Mouse (Mus musculus) liver, embryonic 12.5 days (tissue): ENCODE measurements around the gene Dennd1c. TPM values are rescaled to one million over a fixed set of nuclear protein-coding genes. Genes with fewer than 3 reads are reported as not detected.

Experiments used
- ATAC-seq: fragments of 200-750 bp; cut with Nextera tagmentation; 2 replicates; pipeline ENCODE4 v1.8.0; 2017; ENCODE audit warnings: moderate number of reproducible peaks, mild to moderate bottlenecking, moderate library complexity
- H3K27ac ChIP-seq: fragments of 300-500 bp; sonication (generic); 2 replicates; pipeline ENCODE4 v1.5.1; 2016; ENCODE audit warnings: mild to moderate bottlenecking
- H3K27me3 ChIP-seq: fragments of 300-500 bp; sonication (generic); replicated peaks from 2 replicates; pipeline ENCODE4 v1.6.1; 2016; ENCODE audit warnings: mild to moderate bottlenecking, moderate library complexity
- H3K36me3 ChIP-seq: fragments of 300-500 bp; sonication (generic); 2 replicates; pipeline ENCODE4 v1.6.1; 2016; ENCODE audit warnings: mild to moderate bottlenecking, moderate library complexity
- H3K4me1 ChIP-seq: fragments of 300-500 bp; sonication (generic); 2 replicates; pipeline ENCODE4 v1.6.1; 2016
- H3K4me2 ChIP-seq: fragments of 300-500 bp; sonication (generic); 2 replicates; pipeline ENCODE4 v1.6.1; 2016; ENCODE audit warnings: mild to moderate bottlenecking, moderate library complexity
- H3K4me3 ChIP-seq: fragments of 300-500 bp; sonication (generic); 2 replicates; pipeline ENCODE4 v1.5.1; 2016; ENCODE audit warnings: mild to moderate bottlenecking, moderate library complexity
- H3K9ac ChIP-seq: fragments of 300-500 bp; sonication (generic); 2 replicates; pipeline ENCODE4 v1.6.1; 2016; ENCODE audit warnings: mild to moderate bottlenecking, moderate library complexity
- H3K9me3 ChIP-seq: fragments of 300-500 bp; sonication (generic); replicated peaks from 2 replicates; pipeline ENCODE4 v1.6.1; 2016; ENCODE audit warnings: mild to moderate bottlenecking, moderate library complexity
- WGBS: fragments of 180-500 bp; shearing (Covaris S2); methylation state at CpG from one replicate; pipeline ENCODE4 v1.1.7; 2016; ENCODE audit not compliant: insufficient replicate concordance; 5-methylcytosine and 5-hydroxymethylcytosine counted together
- polyA plus RNA-seq: library from polyadenylated mRNA; unstranded; fragments of >200 nt; fragmentation: Nextera tagmentation; extraction: Ambion mirVana; gene quantifications from 2 replicates; pipeline ENCODE4 v1.2.1, GENCODE M21; 2016

The Dennd1c gene
- polyA plus RNA-seq, 1 experiment from 2014 or later: 1.8 TPM

DNA sequence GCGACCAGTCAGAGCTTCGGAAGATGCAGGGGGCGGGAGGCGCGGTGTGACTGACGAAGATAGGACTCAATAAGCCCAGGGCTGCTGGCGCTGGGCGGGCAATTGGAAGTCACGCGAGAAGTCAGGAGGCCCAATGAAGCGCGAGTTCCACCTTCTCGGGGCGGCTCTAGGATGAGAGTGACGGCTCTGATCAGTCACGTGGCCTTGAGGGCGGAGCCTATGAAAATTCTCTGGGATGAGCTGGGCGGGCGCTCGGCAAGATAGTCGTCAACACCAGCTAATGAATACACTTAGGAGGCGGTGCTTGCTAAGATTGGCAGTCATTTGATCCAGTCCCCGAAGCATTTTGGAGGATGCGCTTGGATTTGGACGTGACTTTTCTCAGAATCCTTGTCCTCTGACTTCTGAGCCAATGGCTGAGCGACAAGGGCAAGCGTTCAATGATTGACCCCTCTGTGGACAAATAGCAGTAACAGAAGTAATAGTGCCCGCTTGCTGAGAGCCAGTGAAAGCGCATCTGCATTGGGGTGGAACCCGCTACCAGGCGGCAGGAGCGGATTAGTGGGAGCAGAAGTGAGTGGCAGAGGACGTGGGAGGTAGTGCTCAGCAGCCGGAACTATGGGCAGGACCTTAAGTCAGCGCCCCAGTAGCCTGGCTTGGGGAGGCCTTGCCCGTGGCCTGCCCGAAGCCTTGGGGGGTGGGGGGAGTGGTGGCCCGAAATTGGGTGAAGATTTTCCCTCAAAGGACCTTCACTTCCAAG lies 46.5 kb downstream of the Dennd1c start:
- Histone ChIP-seq H3K9ac (peak overlapping the region; percentile 100), H3K4me3 (peak overlapping the region; percentile 99), H3K4me2 (peak overlapping the region; percentile 86), H3K36me3 (peaks cover 26% of the 10 kb centered on the region), H3K4me1 (peaks cover 43% of the 10 kb centered on the region), H3K27ac (peak overlapping the region; percentile 91), H3K27me3 (peaks cover 11% of the 10 kb centered on the region; the same call in 1 of the 2 replicates), H3K9me3 (no peaks in the 10 kb centered on the region)
- WGBS: under 1% methylated on average over 38 of the region's 38 CpGs
- ATAC-seq: peak; percentile 90

- Histone ChIP-seq H3K36me3 (peaks cover 34% of the 10 kb centered on the region), H3K9me3 (no peaks in the 10 kb centered on the region), H3K4me3 (peak within 1 kb of the TSS; percentile 99), H3K4me1 (peaks cover 50% of the 10 kb centered on the region), H3K27ac (peak within 1 kb of the TSS; percentile 96), H3K4me2 (peak within 1 kb of the TSS; percentile 86), H3K9ac (peak within 1 kb of the TSS; percentile 100), H3K27me3 (peaks cover 11% of the 10 kb centered on the region; the same call in 1 of the 2 replicates)
- ATAC-seq: no peak
- under 1% methylated on average over 81 of the region's 99 CpGs for WGBS
Measured at GRCm38 (mm10) chr17:57030931-57031660, 47.2 kb downstream of the Dennd1c start, which contains the start of gene Khsrp. Gene Khsrp (minus strand): TSS chr17:57031522.

GRCm38 (mm10) chr17:57029691-57030090 lies 48.6 kb downstream of the Dennd1c start:
- Histone ChIP-seq H3K36me3 (peaks cover 48% of the 10 kb centered on the region), H3K27ac (peak overlapping the region; percentile 96)

GRCm38 (mm10) chr17:57027471-57027870 lies 50.8 kb downstream of the Dennd1c start:
- H3K4me1 ChIP-seq: peaks cover 67% of the 10 kb centered on the region
- H3K27ac ChIP-seq: peak overlapping the region; percentile 36
- 67% methylated on average over 4 of the region's 4 CpGs for WGBS

More at GRCm38 (mm10) chr17:57029691-57030090, 48.6 kb downstream of the Dennd1c start:
- peak overlapping the region; percentile 100 for H3K9ac ChIP-seq
- peak overlapping the region; percentile 86 for H3K4me2 ChIP-seq
- H3K4me1 ChIP-seq: peaks cover 62% of the 10 kb centered on the region
- 15% methylated on average over 8 of the region's 8 CpGs for WGBS
- no peaks in the 10 kb centered on the region for H3K9me3 ChIP-seq
- ATAC-seq: no peak
- peak overlapping the region; percentile 99 for H3K4me3 ChIP-seq
- peaks cover 7% of the 10 kb centered on the region; the same call in 1 of the 2 replicates for H3K27me3 ChIP-seq

GRCm38 (mm10) chr17:57020960-57021359 lies 57.4 kb downstream of the Dennd1c start:
- 45% methylated on average over 5 of the region's 5 CpGs for WGBS
- Histone ChIP-seq H3K9me3 (no peaks in the 10 kb centered on the region), H3K9ac (peak overlapping the region; percentile 6; the same call in 1 of the 2 replicates), H3K4me2 (no peak overlapping the region), H3K27me3 (no peaks in the 10 kb centered on the region), H3K4me1 (peaks cover 72% of the 10 kb centered on the region), H3K36me3 (peaks cover 69% of the 10 kb centered on the region), H3K4me3 (no peak overlapping the region), H3K27ac (peak overlapping the region; percentile 85)
- ATAC-seq: no peak

More at GRCm38 (mm10) chr17:57027471-57027870, 50.8 kb downstream of the Dennd1c start:
- Histone ChIP-seq H3K9me3 (no peaks in the 10 kb centered on the region), H3K27me3 (no peaks in the 10 kb centered on the region), H3K4me2 (peak overlapping the region; percentile 17; the same call in 1 of the 2 replicates), H3K36me3 (peaks cover 70% of the 10 kb centered on the region), H3K9ac (0 out of 2 replicates have a peak overlapping the region, but pooled peaks have one; percentile 22), H3K4me3 (no peak overlapping the region)
- ATAC-seq: no peak

DNA sequence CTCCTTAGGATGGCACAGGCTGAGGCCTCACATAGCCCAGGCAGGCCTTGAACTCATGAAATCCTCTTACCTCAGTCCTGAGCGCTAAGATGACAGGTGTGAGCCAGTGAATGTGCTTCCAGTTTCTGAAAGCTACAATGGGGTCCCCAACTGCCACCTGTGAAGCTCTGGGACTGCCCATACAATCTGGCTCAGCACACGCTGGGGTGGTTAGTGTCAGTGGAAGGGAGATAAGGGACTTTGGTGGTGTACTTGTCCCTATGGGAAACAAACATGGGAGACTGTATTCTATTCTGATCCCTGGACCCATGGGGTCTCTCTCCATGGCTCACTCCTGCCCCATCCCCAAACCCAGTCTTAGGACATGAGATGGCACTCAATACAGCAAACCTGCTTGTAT lies 58.6 kb downstream of the Dennd1c start:
- Histone ChIP-seq H3K27me3 (no peaks in the 10 kb centered on the region), H3K36me3 (peaks cover 56% of the 10 kb centered on the region), H3K9ac (peak overlapping the region; percentile 22; the same call in 1 of the 2 replicates), H3K4me1 (peaks cover 62% of the 10 kb centered on the region), H3K27ac (peak overlapping the region; percentile 85), H3K9me3 (no peaks in the 10 kb centered on the region), H3K4me3 (no peak overlapping the region), H3K4me2 (peak overlapping the region; percentile 40)
- 33% methylated on average over 2 of the region's 2 CpGs for WGBS
- peak; percentile 84 for ATAC-seq

Other genes with a start within 250 kb of the Dennd1c start
- 12.6 and 13.6 TPM in 2 replicates for gene Rfx2, start 247.5 kb downstream of the Dennd1c start, polyA plus RNA-seq
- not detected in 2 replicates for gene Acsbg2, start 204.1 kb downstream of the Dennd1c start, polyA plus RNA-seq
- 0.08 and 0.11 TPM in 2 replicates for gene 1700061G19Rik, start 203.0 kb downstream of the Dennd1c start, polyA plus RNA-seq
- gene Mllt1, start 143.1 kb downstream of the Dennd1c start, polyA plus RNA-seq: 24.4 and 24.7 TPM in 2 replicates
- not detected in 2 replicates for gene Acer1, start 96.4 kb downstream of the Dennd1c start, polyA plus RNA-seq
- gene Clpp, start 88.2 kb downstream of the Dennd1c start, polyA plus RNA-seq: 108 and 115 TPM in 2 replicates
- gene Alkbh7, start 81.2 kb downstream of the Dennd1c start, polyA plus RNA-seq: 24.5 and 25.1 TPM in 2 replicates
- 0.29 and 0.31 TPM in 2 replicates for gene Pspn, start 78.5 kb downstream of the Dennd1c start, polyA plus RNA-seq
- gene Gtf2f1, start 67.2 kb downstream of the Dennd1c start, polyA plus RNA-seq: 76.4 and 78.5 TPM in 2 replicates
- 0.11 and 0.33 TPM in 2 replicates for gene Gm17949, start 67.0 kb downstream of the Dennd1c start, polyA plus RNA-seq
- gene Khsrp, start 47.0 kb downstream of the Dennd1c start, polyA plus RNA-seq: 54.9 and 57.1 TPM in 2 replicates
- not detected in 2 replicates for gene Slc25a41, start 36.9 kb downstream of the Dennd1c start, polyA plus RNA-seq
- gene Crb3, start 19.4 kb downstream of the Dennd1c start, polyA plus RNA-seq: 2.5 and 3.0 TPM in 2 replicates
- 3.2 and 3.5 TPM in 2 replicates for gene Slc25a23, start 18.7 kb downstream of the Dennd1c start, polyA plus RNA-seq
- gene Tubb4a, start 9.3 kb upstream of the Dennd1c start, polyA plus RNA-seq: 1.1 and 1.4 TPM in 2 replicates
- gene Tnfsf9, start 26.8 kb upstream of the Dennd1c start, polyA plus RNA-seq: 2.3 and 2.4 TPM in 2 replicates
- not detected in 2 replicates for gene Cd70, start 71.3 kb upstream of the Dennd1c start, polyA plus RNA-seq
- 1.6 and 1.7 TPM in 2 replicates for gene Tnfsf14, start 115.7 kb upstream of the Dennd1c start, polyA plus RNA-seq
- 95.1 and 100 TPM in 2 replicates for gene C3, start 149.6 kb upstream of the Dennd1c start, polyA plus RNA-seq
- 18.2 and 18.4 TPM in 2 replicates for gene Gpr108, start 169.9 kb upstream of the Dennd1c start, polyA plus RNA-seq
- gene Trip10, start 170.9 kb upstream of the Dennd1c start, polyA plus RNA-seq: 14.7 and 15.3 TPM in 2 replicates
- 14.2 and 14.3 TPM in 2 replicates for gene Vav1, start 200.6 kb upstream of the Dennd1c start, polyA plus RNA-seq